Mouse (Mus musculus) G1E (cell line): ENCODE results near the gene Slc13a5.

Source experiments
- CTCF ChIP-seq: IDR thresholded peaks from 2 replicates; pipeline ENCODE4 v1.5.1; 2012; ENCODE audit warnings: low read depth, low read length, inconsistent platforms, mixed read lengths
- GATA1 ChIP-seq: IDR thresholded peaks from 2 replicates; pipeline ENCODE4 v1.6.1; 2012; ENCODE audit warnings: borderline replicate concordance, low read length, inconsistent platforms, mixed read lengths
- GATA2 ChIP-seq: IDR thresholded peaks from 2 replicates; pipeline ENCODE4 v1.6.1; 2012; ENCODE audit warnings: low read depth, low read length, inconsistent platforms, borderline replicate concordance

DNA sequence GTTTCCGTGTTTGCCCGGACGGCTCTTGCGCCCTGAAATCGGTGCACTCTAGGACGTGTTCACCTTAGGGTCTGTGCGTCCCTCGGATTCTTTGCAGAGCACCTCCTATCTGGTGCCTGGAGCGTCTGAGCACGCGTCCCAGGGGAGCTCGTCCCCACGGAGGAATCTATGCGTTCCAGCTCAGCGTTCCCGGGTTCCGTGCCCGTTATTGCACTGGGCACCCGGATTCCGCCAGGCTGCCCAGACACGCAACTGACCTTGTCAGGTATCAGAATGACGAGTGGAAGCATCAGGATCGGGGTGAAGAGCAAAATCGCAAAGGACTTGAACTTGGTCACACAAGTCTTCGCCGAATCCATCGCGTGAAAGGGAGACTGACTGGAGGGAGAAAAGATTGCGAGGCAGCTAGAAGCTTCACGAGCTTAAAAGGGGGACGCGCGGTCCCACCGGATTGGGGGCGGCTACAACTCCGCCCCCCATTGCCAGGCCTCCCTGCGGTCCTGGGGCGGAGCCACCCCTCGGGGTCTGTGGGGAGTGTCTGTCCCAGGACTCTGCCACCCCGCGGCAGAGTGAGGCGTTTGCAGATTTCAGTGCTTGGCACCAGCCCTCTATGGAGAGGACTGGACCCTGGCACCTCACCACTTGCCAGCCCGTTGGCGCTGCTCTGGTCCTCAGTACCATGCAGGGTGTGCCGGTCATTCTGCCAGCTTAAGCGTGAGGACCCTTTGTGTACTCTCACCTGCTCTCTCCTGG lies 639 bp downstream of the Slc13a5 start:
- no peak for TF ChIP-seq CTCF
- TF ChIP-seq GATA1 = no peak
- TF ChIP-seq GATA2 = no peak
